Mouse (Mus musculus) bone marrow macrophage, adult 2 months (primary cell): ENCODE measurements around the gene Scd3. TPM values are rescaled to one million over a fixed set of nuclear protein-coding genes. Genes with fewer than 3 reads are reported as not detected.

Experiments used
- H3K27ac ChIP-seq: 2 replicates; pipeline ENCODE4 v1.5.1; 2012; ENCODE audit warnings: low read depth, low read length; ENCODE audit not compliant: insufficient read depth
- H3K4me1 ChIP-seq: 2 replicates; pipeline ENCODE4 v1.6.1; 2012; ENCODE audit warnings: low read length; ENCODE audit not compliant: control insufficient read depth, insufficient read depth
- H3K4me3 ChIP-seq: 2 replicates; pipeline ENCODE4 v1.5.1; 2012; ENCODE audit warnings: mild to moderate bottlenecking, low read length, moderate library complexity; ENCODE audit not compliant: insufficient read depth
- CTCF ChIP-seq: IDR thresholded peaks from 2 replicates; pipeline ENCODE4 v1.5.1; 2012; ENCODE audit warnings: low read depth, mild to moderate bottlenecking, low read length, moderate library complexity
- POLR2A ChIP-seq: IDR thresholded peaks from 2 replicates; pipeline ENCODE4 v1.6.1; 2012; ENCODE audit warnings: mild to moderate bottlenecking, low read depth, low read length, borderline replicate concordance
- polyA plus RNA-seq: library from polyadenylated mRNA; stranded (reverse); fragments of >200 nt; gene quantifications from 2 replicates; pipeline ENCODE4 v1.2.4, GENCODE M21; 2012; ENCODE audit not compliant: missing spikeins, insufficient read depth, insufficient read length

The Scd3 gene
- polyA plus RNA-seq, 1 experiment = not detected

- peaks cover 20% of the 10 kb centered on the region for H3K4me1 ChIP-seq
- TF ChIP-seq CTCF (no peak), POLR2A (no peak)
Observed at GRCm38 (mm10) chr19:44292941-44293768, 90.1 kb downstream of the Scd3 start, which contains the start of gene Scd2. Gene Scd2, plus strand, starts transcription at chr19:44293674.

More at GRCm38 (mm10) chr19:44292941-44293768, 90.1 kb downstream of the Scd3 start, which contains the start of gene Scd2:
- Histone ChIP-seq H3K4me3 (peak within 1 kb of the TSS; percentile 98), H3K27ac (peak within 1 kb of the TSS; percentile 98)

Other genes starting within 250 kb of the Scd3 start
- gene Cpn1, start 216.7 kb upstream of the Scd3 start, polyA plus RNA-seq = 0.28 TPM in 1 of 2 replicates, not detected in the other
- gene Cyp2c23, start 174.1 kb upstream of the Scd3 start, polyA plus RNA-seq = not detected in 2 replicates
- 35.1 and 37.6 TPM in 2 replicates for gene Erlin1, start 133.5 kb upstream of the Scd3 start, polyA plus RNA-seq
- gene Chuk, start 95.8 kb upstream of the Scd3 start, polyA plus RNA-seq = 44.4 and 47.2 TPM in 2 replicates
- gene Cwf19l1, start 67.4 kb upstream of the Scd3 start, polyA plus RNA-seq = 18.5 and 19.2 TPM in 2 replicates
- 55.9 and 58.7 TPM in 2 replicates for gene Bloc1s2, start 56.8 kb upstream of the Scd3 start, polyA plus RNA-seq
- gene Pkd2l1, start 10.8 kb upstream of the Scd3 start, polyA plus RNA-seq = not detected in 2 replicates
- 6.7 and 7.7 TPM in 2 replicates for gene Scd2, start 90.4 kb downstream of the Scd3 start, polyA plus RNA-seq
- not detected in 2 replicates for gene Scd4, start 129.8 kb downstream of the Scd3 start, polyA plus RNA-seq
- gene Scd1, start 204.6 kb downstream of the Scd3 start, polyA plus RNA-seq = 1.1 and 2.9 TPM in 2 replicates